Mouse (Mus musculus) heart, adult 2 months (tissue): ENCODE measurements around the gene Rnf141. TPM values are rescaled to one million over a fixed set of nuclear protein-coding genes. Genes with fewer than 3 reads are reported as not detected.

ENCODE experiments used
- DNase-seq, 2 experiments: peaks; one replicate each; pipeline ENCODE4 v3.0.0; 2021
- H3K27ac ChIP-seq: fragments of 200-600 bp; 2 replicates; pipeline ENCODE4 v1.8.1; 2022
- H3K27me3 ChIP-seq: fragments of 200-500 bp; 2 replicates; pipeline ENCODE4 v1.6.1; 2012; ENCODE audit warnings: mild to moderate bottlenecking, low read length, inconsistent platforms, mixed read lengths; ENCODE audit not compliant: control insufficient read depth, insufficient read depth
- H3K36me3 ChIP-seq: fragments of 200-500 bp; 2 replicates; pipeline ENCODE4 v1.6.1; 2012; ENCODE audit warnings: low read length, inconsistent platforms; ENCODE audit not compliant: control insufficient read depth, insufficient read depth
- H3K4me1 ChIP-seq: fragments of 200-500 bp; 2 replicates; pipeline ENCODE4 v1.6.1; 2011; ENCODE audit warnings: low read length; ENCODE audit not compliant: control insufficient read depth, insufficient read depth
- H3K4me3 ChIP-seq: fragments of 200-600 bp; 2 replicates; pipeline ENCODE4 v1.8.1; 2022
- H3K79me2 ChIP-seq: fragments of 200-500 bp; replicated peaks from 2 replicates; pipeline ENCODE4 v1.6.1; 2012; ENCODE audit warnings: mild to moderate bottlenecking, inconsistent platforms, low read length, moderate library complexity, mixed read lengths; ENCODE audit not compliant: control insufficient read depth, insufficient read depth
- H3K9ac ChIP-seq: fragments of 200-500 bp; 2 replicates; pipeline ENCODE4 v1.6.1; 2012; ENCODE audit warnings: low read depth, mild to moderate bottlenecking, control low read depth, inconsistent platforms, low read length, mixed read lengths
- CTCF ChIP-seq: fragments of 200-600 bp; IDR thresholded peaks from 2 replicates; pipeline ENCODE4 v1.8.1; 2022; ENCODE audit warnings: antibody characterized with exemption, mild to moderate bottlenecking, moderate library complexity
- EP300 ChIP-seq: fragments of 200-500 bp; IDR thresholded peaks from 2 replicates; pipeline ENCODE4 v1.6.1; 2011; ENCODE audit warnings: low read depth, low read length, control low read depth; ENCODE audit not compliant: insufficient read depth
- POLR2A ChIP-seq: fragments of 200-500 bp; IDR thresholded peaks from 2 replicates; pipeline ENCODE4 v1.6.1; 2011; ENCODE audit warnings: mild to moderate bottlenecking, low read depth, low read length, control low read depth; ENCODE audit not compliant: insufficient read depth
- WGBS: fragments of 180-500 bp; shearing (Covaris S2); methylation state at CpG from one replicate; pipeline ENCODE4 v1.1.7; 2018; 5-methylcytosine and 5-hydroxymethylcytosine counted together
- intact Hi-C: fragments of 180-260 bp; cut with DNase I; formaldehyde crosslinking; loops from one replicate; pipeline ENCODE4 v1.15.1; 2025
- microRNA-seq, 2 experiments: library from miRNA; unstranded; fragments of <30 nt; microRNA quantifications; one replicate each; pipeline ENCODE4 v1.2.0; 2021
- polyA plus RNA-seq: library from polyadenylated mRNA; depleted of rRNA; stranded (reverse); fragments of >200 nt; gene quantifications from 2 replicates; pipeline ENCODE4 v1.2.3, GENCODE M21; 2012; rRNA removed
- total RNA-seq, 2 experiments: library from RNA; stranded (reverse); gene quantifications; 2 replicates each; pipeline ENCODE4 v1.2.3; 2021

Rnf141 gene
- total and polyA plus RNA-seq, 3 experiments = 19.4 to 36.4 (median 33.2) TPM

DNA sequence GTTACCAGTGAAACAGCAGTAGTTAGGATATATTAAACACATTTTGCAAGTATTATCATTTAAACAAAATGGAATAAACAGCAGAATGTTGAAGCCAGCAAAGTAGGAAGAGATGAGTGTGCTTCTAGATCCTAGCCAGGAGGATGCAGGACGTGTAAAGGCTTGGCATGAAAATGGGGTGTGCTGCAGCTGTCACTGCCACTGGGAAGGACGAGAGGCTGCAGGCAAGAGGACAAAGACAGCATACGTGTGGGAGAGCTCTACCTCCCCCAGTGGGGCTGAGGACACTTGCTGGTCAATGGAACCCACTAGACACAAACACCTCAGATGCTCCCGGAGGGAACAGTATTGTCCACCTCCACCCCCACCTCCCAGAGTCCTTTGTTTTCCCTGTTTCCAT, 93.4 kb downstream of the Rnf141 start:
- WGBS = 40% methylated on average over 4 of the region's 4 CpGs
- H3K27me3 ChIP-seq = no peaks in the 10 kb centered on the region
- intact Hi-C loops = no loop called here
- no peak overlapping the region for H3K27ac ChIP-seq
- peaks cover 2% of the 10 kb centered on the region; the same call in 1 of the 2 replicates for H3K4me1 ChIP-seq
- TF ChIP-seq CTCF (no peak), EP300 (no peak), POLR2A (no peak)
- no peaks in the 10 kb centered on the region for H3K79me2 ChIP-seq
- no peak overlapping the region for H3K4me3 ChIP-seq
- no peak overlapping the region for H3K9ac ChIP-seq
- no peaks in the 10 kb centered on the region for H3K36me3 ChIP-seq
- no peak for DNase-seq

Small RNAs within 50 kb of the gene (microRNA-seq; reads per million reads assigned to microRNA genes)
- gene Gm47282 = 0 reads per million in 2 experiments

Other genes with a start within 250 kb of the Rnf141 start
- gene Sbf2, start 229.5 kb downstream of the Rnf141 start, total RNA-seq = 10 to 100 TPM; 39.7 to 40.4 TPM
- 16.1 and 31.1 TPM in 2 replicates for gene Sbf2, start 229.5 kb downstream of the Rnf141 start, polyA plus RNA-seq
- gene Adm, start 216.8 kb downstream of the Rnf141 start, total RNA-seq = 10 to 100 TPM in 1 of 2 experiments, 1 to 10 TPM in 1; 9.0 to 11.2 TPM
- 18.1 and 18.8 TPM in 2 replicates for gene Adm, start 216.8 kb downstream of the Rnf141 start, polyA plus RNA-seq
- gene Ampd3, start 76.3 kb downstream of the Rnf141 start, total RNA-seq = 10 to 100 TPM; 38.9 to 43.6 TPM
- 29.9 and 40.4 TPM in 2 replicates for gene Ampd3, start 76.3 kb downstream of the Rnf141 start, polyA plus RNA-seq
- gene Lyve1, start 18.8 kb upstream of the Rnf141 start, total RNA-seq = 10 to 100 TPM; 28.0 to 31.0 TPM
- 17.4 and 28.8 TPM in 2 replicates for gene Lyve1, start 18.8 kb upstream of the Rnf141 start, polyA plus RNA-seq
- 10 to 100 TPM; 16.5 to 18.7 TPM for gene Mrvi1, start 138.0 kb upstream of the Rnf141 start, total RNA-seq
- gene Mrvi1, start 138.0 kb upstream of the Rnf141 start, polyA plus RNA-seq = 14.8 and 18.1 TPM in 2 replicates
- gene Ctr9, start 184.5 kb upstream of the Rnf141 start, total RNA-seq = 10 to 100 TPM; 13.0 to 14.6 TPM
- 5.8 and 11.1 TPM in 2 replicates for gene Ctr9, start 184.5 kb upstream of the Rnf141 start, polyA plus RNA-seq
- 1,000 to 10,000 TPM in 1 of 2 experiments, 100 to 1,000 TPM in 1; 958 to 1,084 TPM for gene Eif4g2, start 238.6 kb upstream of the Rnf141 start, total RNA-seq
- 174 and 435 TPM in 2 replicates for gene Eif4g2, start 238.6 kb upstream of the Rnf141 start, polyA plus RNA-seq